10 mouse cellular contexts compared by ENCODE assay signal in genomic region chr17:35903343-35903991, GRCm38 (mm10). TPM values are rescaled to one million over a fixed set of nuclear protein-coding genes. Genes with fewer than 3 reads are reported as not detected.
DNase-seq lines count a peak whose midpoint lies in the region; ATAC-seq and TF ChIP-seq lines count a peak whose summit lies in the region.
"Had no signal": no experiment of that assay in that cellular context is flagged by ENCODE, and none has a peak within 500 bp of the region (broad histone marks: within the 10 kb centered on the region; RNA-seq: fewer than 3 reads in every experiment).

No protein-coding gene starts in this region.

- intact Hi-C loops in heart, adult 2 months (cut with DNase I), result no loop called here

- no peak overlapping the region for H3K4me2 ChIP-seq in liver, embryonic 12.5 days
- H3K4me2 ChIP-seq in kidney, embryonic 15.5 days, result no peak overlapping the region
- H3K4me2 ChIP-seq: liver, embryonic 13.5 days had no signal

- no peak for ATAC-seq in liver, embryonic 12.5 days
- no peak for ATAC-seq in kidney, embryonic 15.5 days (replicated peaks; ENCODE audit: low FRiP score)
- ATAC-seq in CD4-positive, CD25-positive, alpha-beta regulatory T cell, adult 4 months, result no peak

- WGBS in liver, embryonic 12.5 days (ENCODE audit: insufficient replicate concordance), result 72% methylated on average over 9 of the region's 9 CpGs
- WGBS in heart, adult 2 months, result 56% methylated on average over 9 of the region's 9 CpGs
- WGBS in kidney, embryonic 15.5 days, result 83% methylated on average over 9 of the region's 9 CpGs
- WGBS in hindbrain, embryonic 10.5 days, result 92% methylated on average over 9 of the region's 9 CpGs

- DNase-seq in liver, result no peak
- DNase-seq in heart, adult 2 months, result peak; percentile 51 to 69
- peak; percentile 78 to 87 for DNase-seq in lung, postnatal 4 days
- no peak for DNase-seq in retina, embryonic 14.5 days (ENCODE audit: low spot score)
- no peak for DNase-seq in hindbrain, embryonic 10.5 days (ENCODE audit: low spot score)
- DNase-seq: cerebellum, adult 18-20 months; liver, embryonic 13.5 days had no signal

- TF ChIP-seq EP300 in heart, adult 2 months (IDR thresholded peaks at IDR 0.05; ENCODE audit: insufficient read depth, low read depth, low read length), result no peak

- H3K27ac ChIP-seq in liver, embryonic 12.5 days, result peak overlapping the region; percentile 1; the same call in 1 of the 2 replicates
- H3K27ac ChIP-seq in heart, adult 2 months, result peak overlapping the region; percentile 40
- 0 out of 2 replicates have a peak overlapping the region, but pooled peaks have one; percentile 1 for H3K27ac ChIP-seq in kidney, embryonic 15.5 days
- H3K27ac ChIP-seq in hindbrain, embryonic 10.5 days, result no peak overlapping the region
- H3K27ac ChIP-seq: liver, embryonic 13.5 days had no signal

- no peak for TF ChIP-seq CTCF in heart, adult 2 months (IDR thresholded peaks at IDR 0.05)

- no peak overlapping the region for H3K9ac ChIP-seq in liver, embryonic 12.5 days
- no peak overlapping the region for H3K9ac ChIP-seq in heart, adult 2 months (ENCODE audit: low read depth, low read length)
- H3K9ac ChIP-seq in kidney, embryonic 15.5 days, result no peak overlapping the region
- H3K9ac ChIP-seq: liver, embryonic 13.5 days had no signal

- no peaks in the 10 kb centered on the region for H3K9me3 ChIP-seq in liver, embryonic 12.5 days (replicated peaks)
- H3K9me3 ChIP-seq in kidney, embryonic 15.5 days (replicated peaks), result no peaks in the 10 kb centered on the region
- no peaks in the 10 kb centered on the region for H3K9me3 ChIP-seq in hindbrain, embryonic 10.5 days
- H3K9me3 ChIP-seq: liver, embryonic 13.5 days had no signal

- no peak overlapping the region for H3K4me3 ChIP-seq in liver, embryonic 12.5 days
- no peak overlapping the region for H3K4me3 ChIP-seq in heart, adult 2 months
- no peak overlapping the region for H3K4me3 ChIP-seq in kidney, embryonic 15.5 days (replicated peaks)
- H3K4me3 ChIP-seq in hindbrain, embryonic 10.5 days, result no peak overlapping the region
- H3K4me3 ChIP-seq: liver, embryonic 13.5 days had no signal

- peaks cover 29% of the 10 kb centered on the region for H3K4me1 ChIP-seq in liver, embryonic 12.5 days
- peaks cover 2% of the 10 kb centered on the region; the same call in 1 of the 2 replicates for H3K4me1 ChIP-seq in heart, adult 2 months (ENCODE audit: control insufficient read depth, insufficient read depth, low read length)
- peaks cover 14% of the 10 kb centered on the region for H3K4me1 ChIP-seq in kidney, embryonic 15.5 days
- peaks cover 6% of the 10 kb centered on the region for H3K4me1 ChIP-seq in hindbrain, embryonic 10.5 days (replicated peaks)

- H3K27me3 ChIP-seq in liver, embryonic 12.5 days (replicated peaks), result no peaks in the 10 kb centered on the region
- no peaks in the 10 kb centered on the region for H3K27me3 ChIP-seq in heart, adult 2 months (ENCODE audit: control insufficient read depth, insufficient read depth, low read length)
- H3K27me3 ChIP-seq in kidney, embryonic 15.5 days, result no peaks in the 10 kb centered on the region
- H3K27me3 ChIP-seq in hindbrain, embryonic 10.5 days (ENCODE audit: insufficient read depth, poor library complexity, severe bottlenecking), result no peaks in the 10 kb centered on the region
- H3K27me3 ChIP-seq: liver, embryonic 13.5 days had no signal

- peaks cover 52% of the 10 kb centered on the region for H3K36me3 ChIP-seq in liver, embryonic 12.5 days
- H3K36me3 ChIP-seq in heart, adult 2 months (ENCODE audit: control insufficient read depth, insufficient read depth, low read length), result no peaks in the 10 kb centered on the region
- H3K36me3 ChIP-seq in kidney, embryonic 15.5 days, result peaks cover 97% of the 10 kb centered on the region
- peaks cover 100% of the 10 kb centered on the region for H3K36me3 ChIP-seq in hindbrain, embryonic 10.5 days

- no peaks in the 10 kb centered on the region for H3K79me2 ChIP-seq in heart, adult 2 months (replicated peaks; ENCODE audit: control insufficient read depth, insufficient read depth, low read length)

- TF ChIP-seq POLR2A in heart, adult 2 months (IDR thresholded peaks at IDR 0.05; ENCODE audit: insufficient read depth, low read depth, low read length), result no peak

RNA-seq across cellular contexts. Expression of gene 2310061I04Rik, which starts 6.2 kb away (rescaled TPM):
- polyA plus RNA-seq in liver, embryonic 12.5 days (2016; fragmentation: Nextera tagmentation; extraction: Ambion mirVana), result 20.2 and 20.9 TPM in 2 replicates
- total RNA-seq in heart, adult 2 months (2021), result 100 to 1,000 TPM in 1 of 2 experiments, 10 to 100 TPM in 1; 99.4 to 116 TPM
- polyA plus RNA-seq in heart, adult 2 months (2012; rRNA removed), result 164 and 176 TPM in 2 replicates
- 31.2 and 34.7 TPM in 2 replicates for polyA plus RNA-seq in kidney, embryonic 15.5 days (2015; fragmentation: Nextera tagmentation; extraction: Ambion mirVana)
- 10 to 100 TPM; 12.6 to 15.3 TPM for polyA plus RNA-seq in CD4-positive, CD25-positive, alpha-beta regulatory T cell, adult 4 months (2017; shearing (Covaris generic))
- 27.7 and 29.7 TPM in 2 replicates for polyA plus RNA-seq in hindbrain, embryonic 10.5 days (2016; fragmentation: Nextera tagmentation; extraction: Ambion mirVana)

RNA-seq across cellular contexts. Expression of gene Atat1, which starts 6.4 kb away (rescaled TPM):
- polyA plus RNA-seq in liver, embryonic 12.5 days (2016; fragmentation: Nextera tagmentation; extraction: Ambion mirVana), result 15.0 and 16.8 TPM in 2 replicates
- total RNA-seq in heart, adult 2 months (2021), result 1 to 10 TPM; 6.0 TPM
- 22.0 and 24.3 TPM in 2 replicates for polyA plus RNA-seq in heart, adult 2 months (2012; rRNA removed)
- 86.5 and 91.6 TPM in 2 replicates for polyA plus RNA-seq in kidney, embryonic 15.5 days (2015; fragmentation: Nextera tagmentation; extraction: Ambion mirVana)
- 10 to 100 TPM; 10.3 to 16.9 TPM for polyA plus RNA-seq in CD4-positive, CD25-positive, alpha-beta regulatory T cell, adult 4 months (2017; shearing (Covaris generic))
- 136 and 227 TPM in 2 replicates for polyA plus RNA-seq in hindbrain, embryonic 10.5 days (2016; fragmentation: Nextera tagmentation; extraction: Ambion mirVana)

RNA-seq across cellular contexts. Expression of gene Mrps18b, which starts 12.7 kb away (rescaled TPM):
- 113 and 123 TPM in 2 replicates for polyA plus RNA-seq in liver, embryonic 12.5 days (2016; fragmentation: Nextera tagmentation; extraction: Ambion mirVana)
- 10 to 100 TPM; 50.9 to 56.2 TPM for total RNA-seq in heart, adult 2 months (2021)
- 76.0 and 99.7 TPM in 2 replicates for polyA plus RNA-seq in heart, adult 2 months (2012; rRNA removed)
- polyA plus RNA-seq in kidney, embryonic 15.5 days (2015; fragmentation: Nextera tagmentation; extraction: Ambion mirVana), result 88.9 and 89.4 TPM in 2 replicates
- 10 to 100 TPM; 59.8 to 82.8 TPM for polyA plus RNA-seq in CD4-positive, CD25-positive, alpha-beta regulatory T cell, adult 4 months (2017; shearing (Covaris generic))
- polyA plus RNA-seq in hindbrain, embryonic 10.5 days (2016; fragmentation: Nextera tagmentation; extraction: Ambion mirVana), result 75.7 and 88.1 TPM in 2 replicates

RNA-seq across cellular contexts. Expression of gene Ppp1r10, which starts 12.8 kb away (rescaled TPM):
- polyA plus RNA-seq in liver, embryonic 12.5 days (2016; fragmentation: Nextera tagmentation; extraction: Ambion mirVana), result 29.0 and 32.8 TPM in 2 replicates
- 10 to 100 TPM; 26.4 to 40.9 TPM for total RNA-seq in heart, adult 2 months (2021)
- 18.1 and 18.7 TPM in 2 replicates for polyA plus RNA-seq in heart, adult 2 months (2012; rRNA removed)
- 47.5 and 47.6 TPM in 2 replicates for polyA plus RNA-seq in kidney, embryonic 15.5 days (2015; fragmentation: Nextera tagmentation; extraction: Ambion mirVana)
- 10 to 100 TPM; 44.9 to 53.5 TPM for polyA plus RNA-seq in CD4-positive, CD25-positive, alpha-beta regulatory T cell, adult 4 months (2017; shearing (Covaris generic))
- polyA plus RNA-seq in hindbrain, embryonic 10.5 days (2016; fragmentation: Nextera tagmentation; extraction: Ambion mirVana), result 59.9 and 64.5 TPM in 2 replicates

RNA-seq across cellular contexts. Expression of gene Dhx16, which starts 23.8 kb away (rescaled TPM):
- 50.7 and 52.8 TPM in 2 replicates for polyA plus RNA-seq in liver, embryonic 12.5 days (2016; fragmentation: Nextera tagmentation; extraction: Ambion mirVana)
- total RNA-seq in heart, adult 2 months (2021), result 10 to 100 TPM; 19.3 to 20.3 TPM
- 27.7 and 38.0 TPM in 2 replicates for polyA plus RNA-seq in heart, adult 2 months (2012; rRNA removed)
- 40.9 and 42.4 TPM in 2 replicates for polyA plus RNA-seq in kidney, embryonic 15.5 days (2015; fragmentation: Nextera tagmentation; extraction: Ambion mirVana)
- 10 to 100 TPM; 13.4 to 39.3 TPM for polyA plus RNA-seq in CD4-positive, CD25-positive, alpha-beta regulatory T cell, adult 4 months (2017; shearing (Covaris generic))
- 53.0 and 58.9 TPM in 2 replicates for polyA plus RNA-seq in hindbrain, embryonic 10.5 days (2016; fragmentation: Nextera tagmentation; extraction: Ambion mirVana)

Comparison
In these comparisons a context has a peak if more than half of its experiments do, and no peak if none do; other contexts are left out.
1. DNase-seq: peak in heart, adult 2 months (2 of 2) and lung, postnatal 4 days (2 of 2); none in liver (single experiment), retina, embryonic 14.5 days (single experiment) and hindbrain, embryonic 10.5 days (single experiment).